Mouse (Mus musculus) left cerebral cortex, postnatal 10 days (tissue): ENCODE results near the gene Erg. TPM values are rescaled to one million over a fixed set of nuclear protein-coding genes. Genes with fewer than 3 reads are reported as not detected.

Experiments used
- DNase-seq, 2 experiments: peaks; one replicate each; pipeline ENCODE4 v3.0.0; 2021 to 2022; ENCODE audit warnings: low spot score in 2 of 2, mixed read lengths in 1 of 2; ENCODE audit errors: extremely low spot score in 1 of 2
- intact Hi-C: fragments of 180-260 bp; cut with DNase I; formaldehyde crosslinking; loops from one replicate; pipeline ENCODE4 v1.15.1; 2025
- total RNA-seq, 2 experiments: library from RNA; stranded (reverse); gene quantifications; 2 replicates each; pipeline ENCODE4 v1.2.3; 2021

The Erg gene
- total RNA-seq: 1 to 10 TPM; 7.2 to 8.9 TPM

DNA sequence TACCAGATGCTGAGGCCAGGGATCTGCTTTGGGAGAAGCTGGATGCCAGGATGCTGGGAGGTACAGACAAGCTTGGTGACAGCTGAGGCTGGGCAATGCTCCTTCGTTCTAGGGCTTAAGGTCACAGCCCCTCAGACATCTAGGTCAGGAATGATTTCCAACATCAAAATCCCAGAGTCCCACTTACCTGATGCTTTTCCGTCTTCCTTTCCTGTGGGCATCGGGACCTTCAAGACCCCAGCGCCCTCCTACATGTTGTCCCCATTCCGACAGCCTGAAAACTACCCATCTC, at the start of gene Erg:
TSS of gene Erg (minus strand) at position 283 of the 292 bp plus-strand sequence.
- DNase-seq: no peak

DNA sequence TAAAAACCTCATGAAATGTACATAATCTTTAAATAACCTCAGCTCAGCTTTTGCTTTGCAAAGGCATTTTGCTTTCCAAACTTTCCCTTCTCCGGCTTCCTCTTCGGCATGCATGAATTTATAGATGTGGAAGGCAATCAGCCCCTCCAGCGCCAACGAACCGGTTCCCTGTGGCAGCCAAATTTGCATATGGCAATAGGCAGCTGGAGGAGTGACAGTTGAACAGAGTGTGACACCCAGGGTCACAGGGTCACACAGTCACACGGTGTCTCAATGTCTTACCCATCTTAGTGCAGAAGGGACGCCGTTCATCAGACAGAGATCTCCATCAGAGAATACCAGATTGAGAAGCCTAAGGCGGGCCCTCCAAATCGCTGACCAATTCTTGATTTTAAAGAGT, 45.4 kb upstream of the Erg start:
- intact Hi-C loops: no loop called here
- DNase-seq: no peak

More for the DNA sequence above, at the start of gene Erg:
- intact Hi-C loops: no loop called here

DNA sequence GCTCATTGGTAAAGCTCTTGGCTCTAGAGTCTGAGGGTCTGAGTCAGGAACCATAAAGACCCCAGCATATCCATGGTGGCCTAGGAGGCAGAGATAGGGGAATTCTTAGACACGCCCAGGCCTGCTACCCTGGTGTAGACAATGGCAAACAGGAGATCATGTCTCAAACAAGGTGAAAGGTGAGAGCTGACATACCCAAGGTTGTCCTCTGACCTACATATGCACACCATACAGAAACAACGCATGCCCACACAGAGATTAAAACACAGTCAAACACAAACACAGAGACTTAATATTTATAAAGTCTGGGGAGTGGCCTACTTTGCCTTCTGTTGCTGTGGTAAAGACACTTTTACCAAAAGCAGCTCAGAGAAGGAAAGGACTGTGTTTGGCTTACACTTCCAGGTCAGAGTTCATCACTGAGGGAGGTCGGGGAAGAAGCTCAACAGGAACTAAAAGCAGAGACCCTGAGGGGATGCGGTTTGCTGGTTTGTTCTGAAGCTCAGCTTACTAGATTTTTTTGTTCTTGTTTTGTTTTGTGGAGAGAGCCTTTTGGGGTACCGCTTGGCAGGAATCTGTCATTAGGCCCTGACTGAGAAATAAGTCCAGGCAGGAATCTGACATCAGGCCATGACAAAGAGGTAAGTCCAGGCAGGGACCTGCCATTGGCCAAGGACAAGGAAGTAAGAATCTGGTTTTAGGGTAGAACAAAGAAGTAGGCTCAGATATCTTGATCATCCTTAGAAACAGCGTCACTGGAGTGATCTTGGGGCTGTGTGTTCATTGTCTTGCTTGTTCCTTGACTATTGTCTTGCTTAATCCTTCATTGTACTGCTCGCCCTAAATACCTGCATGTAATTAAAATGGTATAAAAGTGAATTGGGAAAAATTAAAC, 37.7 kb upstream of the Erg start:
- intact Hi-C loops: no loop called here
- DNase-seq: no peak

DNA sequence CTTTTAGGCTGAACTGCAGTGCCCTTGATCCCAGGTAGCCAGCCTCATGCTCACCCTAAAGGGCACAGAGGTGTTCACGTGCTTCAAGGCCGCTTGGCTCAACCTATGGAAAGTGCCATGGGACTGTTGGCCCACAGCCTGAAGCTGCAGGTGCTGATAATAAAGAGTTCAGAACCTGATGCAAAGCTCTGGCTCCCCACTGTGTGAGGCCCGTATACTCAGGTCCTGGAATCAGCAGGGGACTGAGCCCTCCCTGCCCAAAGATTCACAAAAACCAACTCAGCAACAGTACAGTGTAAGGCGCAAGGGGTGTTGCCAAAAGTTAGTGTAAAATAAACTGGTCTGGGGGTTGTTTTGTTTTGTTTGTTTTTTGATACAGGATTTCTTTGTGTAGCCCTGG, 36.7 kb upstream of the Erg start:
- intact Hi-C loops: no loop called here

DNA sequence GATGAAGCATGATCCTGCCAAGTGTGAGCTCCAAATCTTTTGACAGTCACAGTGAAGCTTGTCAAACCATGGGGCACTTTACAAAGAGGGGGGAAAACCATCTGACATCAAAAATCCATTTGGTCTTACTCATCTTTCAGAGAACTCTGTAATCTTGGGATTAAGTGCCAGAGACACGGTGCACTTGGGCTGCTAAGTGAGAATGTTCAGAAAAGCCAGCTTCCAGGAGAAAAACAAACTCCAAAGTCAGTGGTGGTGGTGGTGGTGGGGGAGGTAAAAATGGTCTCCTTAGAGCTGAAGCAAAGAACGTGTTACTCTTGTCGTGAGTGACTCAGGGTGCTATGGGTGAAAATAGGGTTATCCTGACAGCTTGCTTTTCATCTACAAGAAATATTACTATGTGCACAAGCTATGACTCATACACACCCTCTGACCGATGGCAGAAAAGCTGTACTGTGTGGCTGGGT, 33.5 kb upstream of the Erg start:
- intact Hi-C loops: no loop called here
- DNase-seq: no peak

More for the DNA sequence above, 36.7 kb upstream of the Erg start:
- DNase-seq: no peak

DNA sequence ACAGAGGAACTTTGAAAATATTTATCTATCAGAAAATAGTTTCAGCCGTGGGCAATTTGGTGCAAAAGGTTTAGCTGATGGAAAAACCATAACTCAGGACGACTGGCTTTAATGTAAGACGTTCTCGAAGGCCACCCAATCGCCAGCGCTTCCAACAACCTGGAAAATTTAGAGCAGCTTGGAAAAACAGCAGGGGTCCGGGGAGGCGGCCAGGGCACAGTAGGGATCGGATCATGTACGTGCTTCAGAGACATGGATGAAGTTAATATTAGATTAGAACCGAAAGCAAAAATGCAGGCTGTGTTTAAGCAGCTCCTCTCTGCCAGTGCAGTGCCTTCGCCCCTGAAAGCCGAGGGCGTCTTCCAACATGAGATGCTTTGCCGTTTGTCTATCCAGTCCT, 31.8 kb upstream of the Erg start:
- DNase-seq: peak in 1 of 2 experiments; percentile 55

DNA sequence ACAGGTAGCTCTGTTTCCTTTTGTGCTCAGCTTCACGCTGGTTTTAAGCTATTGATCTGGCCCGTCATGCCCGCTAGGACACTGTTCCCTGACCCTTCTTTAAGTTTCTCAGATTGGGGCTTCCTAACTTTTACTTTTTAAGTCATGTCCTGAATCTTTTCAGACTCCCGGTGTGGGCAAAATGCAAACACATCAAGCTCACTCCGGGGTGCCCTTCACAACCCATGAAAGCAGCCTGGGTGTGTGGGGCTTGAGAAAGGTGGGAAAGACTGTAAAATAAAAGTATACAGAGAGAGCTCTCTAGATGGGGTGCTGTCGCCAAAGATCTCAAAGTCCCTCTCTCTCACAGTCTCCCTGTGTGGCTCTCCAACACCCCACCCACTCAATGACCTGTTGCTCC, 31.3 kb upstream of the Erg start:
- DNase-seq: no peak
- intact Hi-C loops: no loop called here

More for the DNA sequence above, 31.8 kb upstream of the Erg start:
- intact Hi-C loops: no loop called here

DNA sequence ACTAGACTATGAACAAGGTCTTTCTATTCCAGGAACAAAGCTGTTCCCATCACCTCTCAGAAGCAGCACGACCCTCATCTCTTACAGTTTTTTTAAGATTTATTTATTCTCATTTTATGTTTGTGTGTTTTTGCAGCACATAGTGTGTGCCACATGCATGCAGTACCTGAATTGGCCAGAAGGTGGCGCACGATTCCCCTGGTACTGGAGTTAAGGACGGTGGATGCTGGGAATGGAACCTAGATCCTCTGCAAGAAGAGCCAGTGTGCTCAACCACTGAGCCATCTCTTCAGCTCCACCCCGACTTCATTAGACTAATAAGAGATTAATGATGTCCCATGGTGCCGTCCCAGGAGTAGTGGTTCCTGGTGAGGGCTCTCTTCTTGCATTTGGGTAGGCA, 29.2 kb upstream of the Erg start:
- intact Hi-C loops: no loop called here
- DNase-seq: no peak

DNA sequence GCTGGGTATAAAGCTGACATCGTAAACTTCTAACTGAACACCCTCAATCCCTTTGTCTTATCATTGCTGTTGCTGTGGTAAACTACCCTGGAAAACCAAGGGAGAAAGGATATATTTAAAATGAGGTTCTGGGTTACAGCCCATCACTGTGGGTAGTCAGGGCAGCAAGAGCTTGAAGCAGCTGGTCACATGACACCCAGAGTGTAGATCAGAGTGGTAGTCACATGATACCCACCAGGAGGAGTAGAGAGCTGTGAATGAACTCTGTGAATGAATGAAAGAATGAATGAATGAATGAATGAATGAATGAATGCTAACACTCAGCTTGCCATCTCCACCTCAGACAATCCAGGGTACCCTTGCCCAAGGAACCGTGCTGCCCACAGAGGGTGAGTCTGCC, 28.1 kb upstream of the Erg start:
- intact Hi-C loops: no loop called here
- DNase-seq: no peak

DNA sequence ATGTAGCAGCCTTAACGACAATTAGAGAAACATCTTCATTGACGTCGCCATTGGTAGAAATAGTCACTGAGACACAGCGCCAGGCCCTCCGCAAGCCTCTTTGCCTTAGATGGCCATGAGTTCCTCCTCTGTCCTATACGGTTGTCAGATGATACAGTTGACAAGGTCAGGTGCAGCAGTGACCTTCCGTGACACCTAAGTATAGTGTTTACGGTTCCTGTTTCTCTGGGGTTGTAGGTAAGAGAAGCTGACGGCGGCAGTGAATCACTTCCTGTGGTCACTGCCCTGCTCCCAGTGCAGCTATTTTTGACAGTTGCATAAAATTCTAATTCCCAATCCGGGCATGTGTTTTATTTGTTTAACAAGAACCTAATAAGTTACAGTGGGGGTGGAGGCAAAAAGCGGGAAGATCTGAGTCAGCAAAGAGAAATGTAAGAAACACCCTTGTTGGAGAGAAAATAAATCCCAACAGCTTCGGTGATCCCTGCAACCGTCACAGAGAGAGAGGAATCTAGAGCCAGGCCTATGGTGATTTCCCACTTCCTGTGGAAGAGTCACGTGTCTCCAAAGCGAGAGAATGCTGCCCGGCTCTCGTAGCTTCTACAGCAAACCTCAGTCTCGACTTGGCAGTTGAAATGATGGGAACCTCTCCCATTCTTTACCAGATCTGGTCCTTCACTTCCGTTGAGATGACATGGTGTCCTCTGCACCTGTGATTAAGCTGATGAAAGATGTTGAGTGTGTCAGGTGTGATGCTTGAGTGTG, 25.8 kb upstream of the Erg start:
- intact Hi-C loops: no loop called here
- no peak for DNase-seq

DNA sequence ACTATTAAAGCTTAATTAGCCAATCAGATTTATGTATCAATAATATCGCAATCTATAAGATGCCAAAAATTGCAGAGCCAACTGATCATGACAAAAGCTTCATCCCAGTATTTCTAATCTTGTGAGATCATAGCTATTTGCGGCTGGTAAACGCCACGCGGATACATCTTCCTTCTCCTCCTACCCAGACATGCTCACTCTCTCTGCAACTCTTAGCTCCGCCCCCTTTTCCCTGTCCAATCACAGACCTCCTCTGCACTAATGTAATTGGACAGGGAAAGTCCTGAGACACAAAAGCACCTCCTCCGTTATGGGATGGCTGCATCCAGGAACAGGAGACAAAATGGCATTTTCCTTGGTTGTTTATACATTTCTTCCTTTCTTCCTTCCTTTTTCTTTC, 22.2 kb upstream of the Erg start:
- DNase-seq: no peak
- intact Hi-C loops: no loop called here

DNA sequence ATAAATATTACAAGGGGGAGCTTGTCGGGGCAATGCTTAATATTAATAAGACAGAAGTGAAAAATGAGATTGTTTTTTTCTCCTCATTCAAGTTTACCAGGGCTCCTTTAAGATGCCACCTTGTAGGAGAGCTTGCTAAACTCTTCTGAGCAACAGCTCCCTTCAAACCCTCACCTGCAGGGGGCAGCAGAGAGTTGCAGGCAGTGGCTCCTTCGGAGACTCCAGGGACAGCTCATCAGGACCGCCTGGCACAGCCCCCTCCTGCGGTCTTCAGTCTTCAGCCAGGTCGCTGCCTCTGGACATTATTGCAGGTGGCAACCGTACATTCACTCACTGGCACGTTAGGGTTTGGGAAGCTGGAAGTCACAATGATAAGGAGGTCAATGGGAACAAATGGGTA, 18.9 kb upstream of the Erg start:
- intact Hi-C loops: no loop called here
- peak in 1 of 2 experiments; percentile 85 for DNase-seq

DNA sequence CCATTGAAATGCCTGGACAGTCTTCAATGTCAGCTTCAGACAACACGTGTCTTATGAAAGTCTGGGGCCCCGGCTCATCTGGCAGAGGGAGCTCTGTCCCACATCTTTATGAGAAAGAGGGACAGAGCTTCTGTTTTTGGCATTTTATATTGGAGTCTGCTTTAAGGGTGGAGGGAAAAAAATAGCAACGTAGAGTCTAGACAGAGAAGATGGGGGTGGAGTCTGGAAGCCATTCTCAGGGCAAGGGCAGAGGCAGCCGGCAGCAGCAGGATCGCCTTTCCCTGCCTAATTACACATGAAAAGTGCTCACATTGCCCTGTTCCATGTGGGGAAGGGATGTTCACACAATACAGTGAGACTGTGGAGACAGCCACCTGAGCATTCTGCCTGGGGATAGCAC, 16.1 kb upstream of the Erg start:
- no peak for DNase-seq
- intact Hi-C loops: no loop called here

DNA sequence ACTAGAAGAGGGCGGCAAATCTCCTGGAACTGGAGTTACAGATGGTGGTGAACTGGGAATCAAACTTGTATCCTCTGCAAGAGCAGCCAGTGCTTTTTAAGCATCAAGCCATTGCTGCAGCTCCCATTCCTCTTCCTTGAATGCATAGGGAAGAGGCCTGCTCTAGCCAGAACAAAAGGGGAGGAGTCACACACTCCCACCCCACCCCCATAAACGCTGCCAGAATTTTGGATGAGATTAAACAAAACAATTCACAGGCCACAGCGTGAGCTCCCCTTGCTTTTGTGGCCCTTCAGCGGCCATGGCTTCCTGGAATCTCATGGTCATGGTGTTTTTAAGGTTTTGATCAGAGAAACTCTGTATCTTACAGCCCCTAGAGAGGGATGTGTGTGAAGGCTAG, 15.4 kb upstream of the Erg start:
- no peak for DNase-seq
- intact Hi-C loops: no loop called here

DNA sequence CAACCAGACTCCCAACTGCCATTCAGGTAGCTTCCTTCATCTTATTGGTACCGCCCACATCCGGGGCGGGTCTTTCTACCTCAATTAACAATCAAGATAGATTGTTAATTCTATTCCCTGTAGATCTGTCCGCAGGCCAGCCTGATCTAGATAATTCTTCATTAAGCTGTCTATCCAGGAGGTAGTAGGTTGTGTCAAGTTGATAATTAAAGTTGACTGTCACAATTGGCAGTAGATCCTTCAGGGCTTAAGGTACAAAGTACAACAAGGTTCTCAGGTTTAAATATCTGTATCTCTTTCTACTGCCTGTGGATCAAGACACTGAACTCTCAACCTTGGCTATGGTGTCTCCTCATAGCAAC, 14.8 kb upstream of the Erg start:
- intact Hi-C loops: no loop called here
- no peak for DNase-seq

DNA sequence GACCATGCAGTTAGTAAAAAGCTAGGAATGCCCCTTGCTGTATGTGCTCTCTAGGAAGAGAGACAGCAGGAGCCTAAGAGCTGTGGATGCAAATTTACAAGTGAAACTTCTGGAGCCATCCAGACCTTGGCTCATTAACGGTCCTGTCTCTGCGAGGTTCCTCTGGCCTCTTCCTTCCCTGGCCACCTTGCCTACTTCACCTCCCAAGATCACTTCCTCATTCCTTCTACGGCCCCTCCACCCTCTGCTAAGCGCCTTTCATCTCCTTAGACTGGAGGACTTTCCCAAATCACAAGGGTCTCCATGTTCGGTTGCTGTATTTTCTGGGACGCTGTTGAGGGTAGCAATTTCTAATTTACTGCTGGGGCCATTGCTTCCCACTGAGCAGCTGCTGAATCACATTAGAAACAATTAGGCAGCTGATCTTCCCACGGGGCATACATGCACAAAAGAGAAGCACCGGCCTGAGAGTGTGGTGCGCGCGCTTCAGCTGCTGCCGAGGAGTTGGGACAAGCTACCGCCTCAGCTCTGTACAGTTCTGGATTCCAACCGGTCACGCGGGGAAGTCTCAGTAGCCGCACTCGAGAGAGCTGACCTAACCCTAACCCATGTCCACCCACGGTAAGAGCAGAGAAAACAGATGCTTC, 14.3 kb upstream of the Erg start:
- intact Hi-C loops: no loop called here
- DNase-seq: no peak

DNA sequence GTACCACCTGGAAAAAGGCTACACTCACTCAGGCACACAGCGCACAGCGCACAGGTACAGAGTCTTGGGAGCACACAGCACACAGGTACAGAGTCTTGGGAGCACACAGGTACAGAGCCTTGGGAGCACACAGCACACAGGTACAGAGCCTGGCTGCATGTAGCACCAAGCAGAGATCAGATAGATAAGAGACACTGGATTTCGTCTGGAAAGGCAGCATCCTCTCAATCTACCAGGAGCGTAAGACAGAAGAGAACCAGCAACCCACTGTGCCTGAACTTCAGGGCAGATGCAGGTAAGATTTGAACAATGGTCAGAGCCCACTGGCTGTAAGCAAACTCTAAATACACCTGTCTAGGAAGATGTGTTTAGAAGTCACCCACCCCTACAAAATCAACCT, 12.5 kb upstream of the Erg start:
- DNase-seq: no peak
- intact Hi-C loops: no loop called here

DNA sequence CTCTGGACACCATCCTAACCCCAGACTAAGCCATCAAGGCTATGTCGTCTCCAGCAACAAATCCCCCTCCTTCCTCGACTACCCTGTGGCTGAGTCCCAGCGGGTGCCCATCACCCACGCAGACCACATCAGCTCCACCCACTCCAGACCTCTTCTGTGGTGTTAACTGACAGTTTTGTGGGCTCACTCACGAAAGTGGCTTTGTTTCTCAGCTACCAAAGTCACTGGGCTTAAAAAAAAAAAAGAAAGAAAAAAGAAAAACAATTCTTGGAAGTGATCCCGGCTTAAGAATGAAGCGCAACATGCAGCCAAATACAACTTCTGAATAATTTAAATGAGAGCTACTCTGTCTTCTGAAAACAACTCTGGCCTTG, 11.2 kb upstream of the Erg start:
- DNase-seq: peak in 1 of 2 experiments; percentile 26
- intact Hi-C loops: no loop called here

DNA sequence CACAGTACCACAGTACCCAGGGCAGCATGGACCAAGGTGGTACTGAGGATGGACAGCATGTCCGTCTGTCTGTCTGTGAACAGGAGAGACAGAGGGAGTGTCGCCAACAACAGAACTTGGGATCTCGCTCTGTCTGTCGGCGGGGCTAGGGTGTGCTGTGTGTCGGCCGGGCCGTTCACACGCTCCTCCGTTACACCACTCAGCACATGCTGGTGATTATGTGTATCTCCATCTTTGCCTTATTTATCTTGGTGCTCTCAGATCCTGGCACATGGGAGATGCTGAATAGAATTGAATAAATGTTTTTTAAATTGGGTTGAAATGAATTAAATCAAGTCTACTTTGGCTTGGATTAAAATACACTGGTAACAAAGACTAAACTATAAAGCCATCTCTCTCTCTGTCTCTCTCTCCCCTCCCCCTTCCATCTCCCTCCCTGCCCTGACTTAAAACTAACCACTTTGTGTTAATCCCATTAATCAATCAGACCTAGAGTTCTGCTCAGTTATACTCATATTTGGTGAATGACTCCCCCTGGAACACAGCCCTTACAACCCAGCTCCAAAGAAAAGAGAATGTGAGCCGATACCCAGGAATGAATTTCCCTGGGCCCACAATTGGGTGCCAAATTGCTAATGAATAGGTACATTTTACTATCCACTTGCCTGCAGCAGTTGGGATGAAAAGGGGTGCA, 10.6 kb upstream of the Erg start:
- intact Hi-C loops: no loop called here
- DNase-seq: no peak
